Mouse (Mus musculus) CD4-positive, CD25-positive, alpha-beta regulatory T cell (primary cell): Measurements from ENCODE around the gene Mrps36. TPM values are rescaled to one million over a fixed set of nuclear protein-coding genes. Genes with fewer than 3 reads are reported as not detected.

ENCODE experiments used
- polyA plus RNA-seq: library from polyadenylated mRNA; unstranded; fragments of 100-300 nt; shearing (Covaris generic); gene quantifications from one replicate; pipeline ENCODE4 v1.2.1, GENCODE M21; 2017

The Mrps36 gene
- 93.5 TPM for polyA plus RNA-seq

GRCm38 (mm10) chr13:100744036-100744744 lies at the start of gene Mrps36:
Gene Mrps36, minus strand, starts transcription at chr13:100744659.

DNA sequence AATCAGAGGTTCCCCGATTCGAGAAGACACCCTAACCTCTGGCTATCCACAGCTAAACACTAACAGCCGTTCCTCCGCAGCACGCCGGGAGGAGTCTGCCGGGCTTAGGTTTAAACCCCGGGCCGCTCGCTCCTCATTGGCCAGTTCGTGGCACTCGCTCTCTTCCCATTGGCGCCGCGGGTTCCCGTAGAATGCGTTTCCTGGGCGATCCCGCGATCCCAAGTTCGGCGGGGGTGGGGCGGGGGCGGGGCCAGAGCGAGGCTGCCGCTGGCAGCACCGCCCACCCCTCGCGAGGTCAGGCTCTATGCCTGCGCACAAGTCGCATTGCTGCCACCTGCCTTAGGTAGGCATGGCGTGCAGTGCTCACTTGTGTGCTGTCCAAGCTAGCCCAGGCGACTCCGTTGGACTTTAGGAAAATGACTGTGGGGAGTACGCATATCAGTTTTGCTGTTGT lies 42.0 kb upstream of the Mrps36 start, which contains the start of gene Ccnb1:
Gene Ccnb1, minus strand, starts transcription at position 157 of the 454 bp plus-strand sequence.

DNA sequence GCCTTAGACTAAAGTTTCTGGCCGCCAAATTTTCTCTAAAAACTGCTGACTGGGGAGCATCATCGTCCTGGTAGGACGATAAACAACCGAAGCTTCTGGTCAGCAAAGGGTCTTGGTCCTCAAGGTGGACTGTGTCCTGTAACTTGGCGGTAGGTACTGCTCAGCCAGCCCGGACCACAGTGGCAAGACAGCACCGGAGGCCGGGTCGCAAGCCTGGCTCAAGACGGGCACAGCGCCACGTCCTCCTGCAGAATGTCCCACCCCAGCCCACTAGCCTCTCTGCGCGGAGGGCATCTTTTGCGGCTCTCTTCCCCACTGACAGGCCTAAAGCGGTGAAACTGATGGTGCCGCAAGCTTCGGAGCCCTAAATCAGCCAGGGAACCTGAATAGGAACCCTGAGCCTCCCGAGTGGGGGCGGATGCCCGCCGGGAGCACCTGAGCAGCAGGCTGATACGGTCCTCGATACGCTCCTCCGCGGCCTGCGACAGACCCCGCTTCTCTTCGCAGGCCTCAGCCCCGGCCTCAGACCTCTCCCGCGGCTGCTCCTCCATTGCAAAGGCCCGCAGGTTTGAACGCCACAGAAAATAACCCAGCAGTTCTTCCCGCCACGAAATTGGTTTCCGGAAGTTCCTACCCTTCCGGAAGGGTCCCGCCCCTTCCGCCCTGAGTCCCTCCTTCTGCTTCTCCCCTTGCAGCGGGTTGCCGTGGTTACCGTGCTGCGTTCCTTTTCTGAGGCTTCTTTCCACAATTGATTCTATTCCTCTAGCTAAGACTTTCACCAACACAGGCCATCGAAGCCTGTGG lies 31.0 kb upstream of the Mrps36 start, which contains the start of gene Cenph:
Gene Cenph, minus strand, starts transcription at position 648 of the 804 bp plus-strand sequence.

GRCm38 (mm10) chr13:100730861-100731176 lies 13.6 kb downstream of the Mrps36 start, which contains the start of gene Cdk7:
Gene Cdk7, minus strand, starts transcription at chr13:100730939.

Other genes with a start within 250 kb of the Mrps36 start
- gene Ocln, start 191.9 kb downstream of the Mrps36 start, polyA plus RNA-seq = 0.95 TPM
- 6.7 TPM for gene Marveld2, start 127.7 kb downstream of the Mrps36 start, polyA plus RNA-seq
- gene Ak6, start 93.7 kb downstream of the Mrps36 start, polyA plus RNA-seq = 122 TPM
- 24.2 TPM for gene Rad17, start 93.6 kb downstream of the Mrps36 start, polyA plus RNA-seq
- 9.4 TPM for gene Taf9, start 93.1 kb downstream of the Mrps36 start, polyA plus RNA-seq
- 22.3 TPM for gene Ccdc125, start 74.9 kb downstream of the Mrps36 start, polyA plus RNA-seq
- 80.8 TPM for gene Cdk7, start 13.7 kb downstream of the Mrps36 start, polyA plus RNA-seq
- 1.7 TPM for gene Cenph, start 31.2 kb upstream of the Mrps36 start, polyA plus RNA-seq
- 5.8 TPM for gene Ccnb1, start 41.9 kb upstream of the Mrps36 start, polyA plus RNA-seq
- 55.6 TPM for gene Slc30a5, start 88.8 kb upstream of the Mrps36 start, polyA plus RNA-seq